Mouse (Mus musculus) liver, adult 2 months (tissue): ENCODE data around the gene Akr1c14. TPM values are rescaled to one million over a fixed set of nuclear protein-coding genes. Genes with fewer than 3 reads are reported as not detected.
A peak's percentile ranks its signal among the peaks of the same experiment; 100 is the strongest.

Experiments used
- DNase-seq: peaks from one replicate; pipeline ENCODE4 v3.0.0-alpha.2; 2011; ENCODE audit warnings: low read depth, low spot score; ENCODE audit errors: extremely low read depth
- H3K27ac ChIP-seq: fragments of 200-500 bp; replicated peaks from 2 replicates; pipeline ENCODE4 v1.5.1; 2012; ENCODE audit warnings: low read depth, mild to moderate bottlenecking, control low read depth, inconsistent platforms, low read length; ENCODE audit not compliant: insufficient read depth
- H3K27me3 ChIP-seq: fragments of 200-500 bp; 2 replicates; pipeline ENCODE4 v1.6.1; 2012; ENCODE audit warnings: mild to moderate bottlenecking, moderate library complexity, low read length, inconsistent platforms; ENCODE audit not compliant: control insufficient read depth, insufficient read depth
- H3K36me3 ChIP-seq: fragments of 200-500 bp; 2 replicates; pipeline ENCODE4 v1.6.1; 2012; ENCODE audit warnings: low read length, inconsistent platforms; ENCODE audit not compliant: control insufficient read depth, insufficient read depth
- H3K4me1 ChIP-seq: fragments of 200-500 bp; 2 replicates; pipeline ENCODE4 v1.6.1; 2011; ENCODE audit warnings: low read length; ENCODE audit not compliant: control insufficient read depth, insufficient read depth
- H3K4me3 ChIP-seq: fragments of 200-500 bp; 2 replicates; pipeline ENCODE4 v1.5.1; 2011; ENCODE audit warnings: low read depth, mild to moderate bottlenecking, control low read depth, low read length, moderate library complexity; ENCODE audit not compliant: insufficient read depth
- H3K79me2 ChIP-seq: fragments of 200-500 bp; 2 replicates; pipeline ENCODE4 v1.6.1; 2012; ENCODE audit warnings: inconsistent platforms, mild to moderate bottlenecking, low read length, moderate library complexity; ENCODE audit not compliant: control insufficient read depth, insufficient read depth
- H3K9ac ChIP-seq: fragments of 200-500 bp; 2 replicates; pipeline ENCODE4 v1.6.1; 2012; ENCODE audit warnings: low read depth, mild to moderate bottlenecking, control low read depth, inconsistent platforms, low read length
- CTCF ChIP-seq: fragments of 200-500 bp; IDR thresholded peaks from 2 replicates; pipeline ENCODE4 v1.5.1; 2011; ENCODE audit warnings: low read depth, low read length, control low read depth
- POLR2A ChIP-seq: fragments of 200-500 bp; IDR thresholded peaks from 2 replicates; pipeline ENCODE4 v1.6.1; 2011; ENCODE audit warnings: low read length, control low read depth; ENCODE audit not compliant: insufficient read depth; ENCODE audit errors: extremely low read depth
- whole genome bisulfite sequencing: fragments of 180-500 bp; shearing (Covaris S2); methylation state at CpG from one replicate; pipeline ENCODE4 v1.1.7; 2018; 5-methylcytosine and 5-hydroxymethylcytosine counted together
- polyA plus RNA-seq: library from polyadenylated mRNA; depleted of rRNA; stranded (reverse); fragments of >200 nt; gene quantifications from 2 replicates; pipeline ENCODE4 v1.2.3, GENCODE M21; 2012; rRNA removed
- total RNA-seq: library from RNA; depleted of rRNA; stranded (reverse); fragments of >200 nt; gene quantifications from 2 replicates; pipeline ENCODE4 v1.2.3, GENCODE M21; 2014; rRNA removed

The Akr1c14 gene
- total and polyA plus RNA-seq, 2 experiments: 72.5 to 727 TPM

DNA sequence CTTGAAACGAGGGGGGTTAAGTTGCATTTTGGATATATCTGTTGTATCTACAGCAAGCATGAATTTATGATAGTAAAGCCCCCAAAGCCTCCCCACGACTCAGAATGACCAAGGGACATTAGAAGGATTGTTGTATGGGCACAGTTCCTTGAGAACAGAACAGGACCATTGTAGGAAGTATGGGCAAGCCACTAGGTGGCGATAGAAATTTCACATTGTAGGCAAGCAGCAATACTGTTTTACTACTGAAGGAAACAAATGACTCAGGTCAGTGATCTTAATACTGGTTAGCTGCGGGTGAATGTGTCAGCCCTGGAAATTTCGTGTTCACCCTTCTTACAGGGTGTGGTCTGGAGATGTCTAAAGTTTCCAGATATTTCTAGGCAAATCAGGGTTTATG, 80.3 kb downstream of the Akr1c14 start:
- no peak overlapping the region for H3K27ac ChIP-seq
- H3K79me2 ChIP-seq: no peaks in the 10 kb centered on the region
- DNase-seq: peak; percentile 44
- H3K9ac ChIP-seq: no peak overlapping the region
- H3K36me3 ChIP-seq: no peaks in the 10 kb centered on the region
- TF ChIP-seq CTCF (no peak), POLR2A (no peak)
- H3K4me1 ChIP-seq: no peaks in the 10 kb centered on the region
- no peaks in the 10 kb centered on the region for H3K27me3 ChIP-seq
- WGBS: 36% methylated on average over 5 of the region's 5 CpGs
- no peak overlapping the region for H3K4me3 ChIP-seq

DNA sequence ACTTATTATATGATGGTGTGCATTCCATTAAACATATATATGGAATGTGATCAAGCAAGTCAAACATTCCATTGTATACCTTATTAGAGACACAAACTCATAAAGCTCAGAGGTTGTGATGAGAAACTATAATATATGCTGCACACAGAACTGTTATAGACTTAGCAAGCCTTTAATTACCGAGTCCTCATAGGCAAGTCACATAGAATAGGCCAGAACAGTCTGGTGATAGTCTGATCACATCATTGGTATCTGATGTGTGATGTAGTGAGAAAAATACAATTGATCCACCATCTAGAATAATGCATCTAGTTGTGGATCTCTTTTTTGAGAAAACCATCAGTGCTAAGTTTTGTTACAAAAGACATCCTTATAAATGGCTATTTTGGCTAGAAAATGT, 82.5 kb downstream of the Akr1c14 start:
- Histone ChIP-seq H3K36me3 (no peaks in the 10 kb centered on the region), H3K4me3 (no peak overlapping the region), H3K79me2 (no peaks in the 10 kb centered on the region), H3K27me3 (no peaks in the 10 kb centered on the region), H3K4me1 (no peaks in the 10 kb centered on the region), H3K27ac (no peak overlapping the region), H3K9ac (no peak overlapping the region)
- 85% methylated on average over 1 of the region's 1 CpGs for WGBS
- TF ChIP-seq POLR2A: no peak
- no peak for TF ChIP-seq CTCF
- no peak for DNase-seq

DNA sequence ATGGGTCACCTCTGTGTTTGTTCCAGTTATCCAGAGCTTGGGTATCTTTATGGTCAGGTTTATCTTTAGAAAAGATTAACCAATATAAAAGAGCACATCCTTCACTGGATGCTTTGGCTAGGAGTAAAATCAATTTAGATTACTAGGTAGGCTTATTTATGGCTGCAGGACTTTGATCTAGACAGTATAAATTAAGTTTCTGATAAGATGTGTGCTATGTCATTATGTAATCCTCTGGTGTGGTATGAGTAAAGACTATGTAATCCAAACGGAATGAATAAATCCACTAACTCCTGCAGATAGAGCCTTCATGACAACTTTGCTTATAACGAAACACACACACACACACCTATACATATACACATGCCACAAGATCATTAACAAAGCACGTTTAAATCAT, 82.9 kb downstream of the Akr1c14 start:
- Histone ChIP-seq H3K27ac (no peak overlapping the region), H3K9ac (no peak overlapping the region), H3K79me2 (no peaks in the 10 kb centered on the region), H3K4me1 (no peaks in the 10 kb centered on the region), H3K36me3 (no peaks in the 10 kb centered on the region), H3K27me3 (no peaks in the 10 kb centered on the region), H3K4me3 (no peak overlapping the region)
- DNase-seq: no peak
- 71% methylated on average over 3 of the region's 3 CpGs for WGBS
- TF ChIP-seq POLR2A (no peak), CTCF (no peak)

DNA sequence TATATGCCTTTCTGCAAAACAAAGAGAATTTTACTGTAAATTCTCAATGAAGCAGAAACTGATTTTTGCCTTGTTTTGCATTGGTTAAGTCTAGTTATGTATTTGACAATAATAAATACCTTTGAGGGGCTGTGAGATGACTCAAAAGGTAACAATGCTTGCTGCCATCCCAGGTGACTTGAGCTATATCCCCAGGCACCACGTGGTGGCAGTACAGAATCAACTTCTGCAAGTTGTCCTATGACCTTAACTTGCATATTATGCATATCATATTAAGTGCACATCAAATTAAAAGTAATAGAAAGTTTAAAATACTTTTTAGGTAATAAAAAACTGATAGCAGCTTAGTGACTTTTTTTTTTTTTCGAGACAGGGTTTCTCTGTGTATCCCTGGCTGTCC, 84.3 kb downstream of the Akr1c14 start:
- DNase-seq: peak; percentile 24
- Histone ChIP-seq H3K9ac (no peak overlapping the region), H3K27ac (no peak overlapping the region), H3K4me3 (no peak overlapping the region), H3K27me3 (no peaks in the 10 kb centered on the region), H3K79me2 (no peaks in the 10 kb centered on the region), H3K36me3 (no peaks in the 10 kb centered on the region), H3K4me1 (no peaks in the 10 kb centered on the region)
- WGBS: 42% methylated on average over 2 of the region's 2 CpGs
- no peak for TF ChIP-seq POLR2A
- peak; percentile 49; the same call in 1 of the 2 replicates for TF ChIP-seq CTCF

Other genes starting within 250 kb of the Akr1c14 start
- not detected in 2 replicates for gene Calml3, start 244.7 kb upstream of the Akr1c14 start, total RNA-seq
- not detected in 2 replicates for gene Calml3, start 244.7 kb upstream of the Akr1c14 start, polyA plus RNA-seq
- not detected in 2 replicates for gene Calm4, start 211.3 kb upstream of the Akr1c14 start, total RNA-seq
- gene Calm4, start 211.3 kb upstream of the Akr1c14 start, polyA plus RNA-seq: not detected in 2 replicates
- not detected in 2 replicates for gene Calm5, start 194.8 kb upstream of the Akr1c14 start, total RNA-seq
- not detected in 2 replicates for gene Calm5, start 194.8 kb upstream of the Akr1c14 start, polyA plus RNA-seq
- gene Net1, start 130.8 kb upstream of the Akr1c14 start, total RNA-seq: 20.5 and 26.3 TPM in 2 replicates
- 17.1 and 18.4 TPM in 2 replicates for gene Net1, start 130.8 kb upstream of the Akr1c14 start, polyA plus RNA-seq
- gene Tubal3, start 130.7 kb upstream of the Akr1c14 start, total RNA-seq: not detected in 2 replicates
- gene Tubal3, start 130.7 kb upstream of the Akr1c14 start, polyA plus RNA-seq: not detected in 2 replicates
- gene Ucn3, start 103.7 kb upstream of the Akr1c14 start, total RNA-seq: not detected in 2 replicates
- gene Ucn3, start 103.7 kb upstream of the Akr1c14 start, polyA plus RNA-seq: not detected in 2 replicates
- 0.55 and 3.0 TPM in 2 replicates for gene Akr1c18, start 101.6 kb downstream of the Akr1c14 start, total RNA-seq
- gene Akr1c18, start 101.6 kb downstream of the Akr1c14 start, polyA plus RNA-seq: not detected in 2 replicates
- 182 and 231 TPM in 2 replicates for gene Akr1c13, start 142.1 kb downstream of the Akr1c14 start, total RNA-seq
- 30.1 and 34.6 TPM in 2 replicates for gene Akr1c13, start 142.1 kb downstream of the Akr1c14 start, polyA plus RNA-seq
- 182 and 199 TPM in 2 replicates for gene Akr1c19, start 179.7 kb downstream of the Akr1c14 start, total RNA-seq
- gene Akr1c19, start 179.7 kb downstream of the Akr1c14 start, polyA plus RNA-seq: 20.3 and 25.8 TPM in 2 replicates
- gene Akr1c12, start 230.4 kb downstream of the Akr1c14 start, total RNA-seq: 97.7 and 125 TPM in 2 replicates
- gene Akr1c12, start 230.4 kb downstream of the Akr1c14 start, polyA plus RNA-seq: 21.0 and 22.8 TPM in 2 replicates